Mouse (Mus musculus): Measurements from ENCODE around the gene Ddi1.

DNA sequence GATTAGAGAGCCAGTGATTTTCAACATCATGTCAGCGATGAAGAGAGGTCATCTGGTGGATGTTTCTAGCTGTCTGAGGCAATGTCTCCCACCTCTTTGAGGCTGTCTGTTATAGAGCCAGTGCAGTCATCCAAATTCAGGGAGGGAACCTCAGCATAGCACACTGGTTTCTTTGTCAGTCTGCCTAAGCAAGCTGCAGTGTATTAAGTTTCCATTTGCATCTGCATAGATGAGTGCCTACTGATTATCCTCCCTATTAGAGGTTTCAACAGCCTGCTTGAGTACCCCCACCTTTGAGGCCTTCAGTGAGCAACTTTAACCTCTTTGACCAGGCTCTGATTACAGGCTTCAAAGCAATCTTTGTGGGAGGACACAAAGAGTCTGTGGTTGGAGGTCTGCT lies 17.1 kb upstream of the Ddi1 start:
- no peak for TF ChIP-seq EP300 (IDR thresholded peaks at IDR 0.05; ENCODE audit: low read depth)
- no peak for TF ChIP-seq CTCF (IDR thresholded peaks at IDR 0.05; ENCODE audit: low read depth)
